Mouse (Mus musculus): ENCODE measurements around the gene Ptger1.

DNA sequence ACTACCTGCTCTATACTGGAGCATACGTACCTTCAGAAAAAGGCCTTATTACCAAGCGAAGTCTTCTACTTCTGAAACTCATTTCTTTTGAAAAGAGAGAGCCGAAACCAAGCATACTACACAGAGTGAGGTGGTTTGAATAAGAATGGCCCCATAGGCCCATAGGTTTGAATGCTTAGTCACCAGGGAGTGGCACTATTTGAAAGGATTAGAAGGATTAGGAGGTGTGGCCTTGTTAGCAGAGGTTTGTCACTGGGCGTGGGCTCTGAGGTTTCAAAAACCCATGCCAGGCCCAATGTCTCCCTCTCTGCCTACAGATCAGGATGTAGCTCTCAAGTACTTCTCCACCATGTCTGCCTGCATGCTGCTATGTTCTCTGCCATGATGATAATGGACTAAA is 18.4 kb upstream of the Ptger1 start:
- TF ChIP-seq CTCF (conservative IDR thresholded peaks at IDR 0.05; ENCODE audit: insufficient read depth, insufficient read length, low read depth, low read length) (no peak), POLR2A (IDR thresholded peaks at IDR 0.05; ENCODE audit: low read depth, low read length) (no peak)

All from kidney, adult 2 months (tissue).